Mouse (Mus musculus) spleen, adult 18-20 months (tissue): ENCODE measurements around the gene Zfp219.

ENCODE experiments used
- DNase-seq, 2 experiments: peaks; one replicate each; pipeline ENCODE4 v3.0.0; 2022; ENCODE audit warnings: mixed read lengths in 2 of 2

Gene Zfp219

GRCm38 (mm10) chr14:52017662-52018061 lies 2.9 kb downstream of the Zfp219 start:
- DNase-seq: no peak

- no peak for DNase-seq
Measured at GRCm38 (mm10) chr14:52016625-52017405, 3.7 kb downstream of the Zfp219 start.

GRCm38 (mm10) chr14:52015445-52016100 lies 5.0 kb downstream of the Zfp219 start, which contains the start of gene Tmem253:
Tmem253 (plus strand) TSS chr14:52015658.
- no peak for DNase-seq

GRCm38 (mm10) chr14:52014761-52015311 lies 5.7 kb downstream of the Zfp219 start:
- peak in 1 of 2 experiments; percentile 33 for DNase-seq

- DNase-seq: no peak
Measured at GRCm38 (mm10) chr14:52014271-52014760, 6.2 kb downstream of the Zfp219 start.

GRCm38 (mm10) chr14:52013771-52014219 lies 6.7 kb downstream of the Zfp219 start:
- peak; percentile 25 to 40 for DNase-seq

GRCm38 (mm10) chr14:52013021-52013610 lies 7.4 kb downstream of the Zfp219 start:
- no peak for DNase-seq

- no peak for DNase-seq
Measured at GRCm38 (mm10) chr14:52012553-52012952, 8.0 kb downstream of the Zfp219 start.

- DNase-seq: no peak
Measured at GRCm38 (mm10) chr14:52012085-52012484, 8.4 kb downstream of the Zfp219 start.

GRCm38 (mm10) chr14:52011683-52012082 lies 8.8 kb downstream of the Zfp219 start:
- DNase-seq: no peak

GRCm38 (mm10) chr14:52010446-52011111 lies 10.0 kb downstream of the Zfp219 start:
- DNase-seq: no peak

GRCm38 (mm10) chr14:52009841-52010240 lies 10.7 kb downstream of the Zfp219 start:
- no peak for DNase-seq

- no peak for DNase-seq
Measured at GRCm38 (mm10) chr14:52009361-52009760, 11.2 kb downstream of the Zfp219 start.

- DNase-seq: peak; percentile 76 to 92
Measured at GRCm38 (mm10) chr14:52008321-52009203, 12.0 kb downstream of the Zfp219 start.

GRCm38 (mm10) chr14:52006771-52007170 lies 13.8 kb downstream of the Zfp219 start:
- no peak for DNase-seq

- no peak for DNase-seq
Measured at GRCm38 (mm10) chr14:52006241-52006640, 14.3 kb downstream of the Zfp219 start.

- no peak for DNase-seq
Measured at GRCm38 (mm10) chr14:52005616-52006015, 14.9 kb downstream of the Zfp219 start.

- DNase-seq: no peak
Measured at GRCm38 (mm10) chr14:52005141-52005540, 15.4 kb downstream of the Zfp219 start.

- DNase-seq: no peak
Measured at GRCm38 (mm10) chr14:52003981-52004495, 16.5 kb downstream of the Zfp219 start.

- DNase-seq: peak in 1 of 2 experiments; percentile 1
Measured at GRCm38 (mm10) chr14:51997483-51997882, 23.1 kb downstream of the Zfp219 start.

GRCm38 (mm10) chr14:51996866-51997265 lies 23.7 kb downstream of the Zfp219 start:
- DNase-seq: peak in 1 of 2 experiments; percentile 1
